Mouse (Mus musculus): Measurements from ENCODE around the gene Gtf2ird1.
"Not testable (repeated sequence)": the region's sequence is repeated elsewhere in the genome, so short reads cannot be mapped to it uniquely, and the experiment has no call there.

The Gtf2ird1 gene

GRCm38 (mm10) chr5:134456503-134456962, at the start of gene Gtf2ird1:
Gene Gtf2ird1, minus strand, starts transcription at chr5:134456716.
- DNase-seq: peak; percentile 68

GRCm38 (mm10) chr5:134505810-134506292, 49.3 kb upstream of the Gtf2ird1 start:
- no peak for DNase-seq

GRCm38 (mm10) chr5:134502591-134502990, 46.1 kb upstream of the Gtf2ird1 start:
- no peak for DNase-seq

- no peak for DNase-seq
These were observed 44.9 kb upstream of the Gtf2ird1 start for GRCm38 (mm10) chr5:134501453-134501852.

GRCm38 (mm10) chr5:134500681-134501080, 44.2 kb upstream of the Gtf2ird1 start:
- DNase-seq: no peak

- peak; percentile 63 for DNase-seq
These were observed 43.5 kb upstream of the Gtf2ird1 start for GRCm38 (mm10) chr5:134500062-134500461.

- DNase-seq: no peak
These were observed 40.5 kb upstream of the Gtf2ird1 start for GRCm38 (mm10) chr5:134497026-134497425.

GRCm38 (mm10) chr5:134495796-134496195, 39.3 kb upstream of the Gtf2ird1 start:
- no peak for DNase-seq

- DNase-seq: peak; percentile 90
These were observed 37.6 kb upstream of the Gtf2ird1 start for GRCm38 (mm10) chr5:134494142-134494541.

- no peak for DNase-seq
These were observed 36.4 kb upstream of the Gtf2ird1 start for GRCm38 (mm10) chr5:134492956-134493355.

- peak; percentile 94 for DNase-seq
These were observed 35.3 kb upstream of the Gtf2ird1 start for GRCm38 (mm10) chr5:134491712-134492417.

- no peak for DNase-seq
These were observed 34.7 kb upstream of the Gtf2ird1 start for GRCm38 (mm10) chr5:134491206-134491605.

- peak; percentile 63 for DNase-seq
These were observed 33.9 kb upstream of the Gtf2ird1 start for GRCm38 (mm10) chr5:134490465-134490864.

- DNase-seq: peak; percentile 90
These were observed 33.1 kb upstream of the Gtf2ird1 start for GRCm38 (mm10) chr5:134489583-134489982.

- no peak for DNase-seq
These were observed 32.1 kb upstream of the Gtf2ird1 start for GRCm38 (mm10) chr5:134488596-134488995.

- DNase-seq: no peak
These were observed 31.5 kb upstream of the Gtf2ird1 start for GRCm38 (mm10) chr5:134488042-134488441.

GRCm38 (mm10) chr5:134485900-134486665, 29.6 kb upstream of the Gtf2ird1 start:
- DNase-seq: peak; percentile 81

GRCm38 (mm10) chr5:134485183-134485730, 28.7 kb upstream of the Gtf2ird1 start:
- no peak for DNase-seq

- no peak for DNase-seq
These were observed 26.8 kb upstream of the Gtf2ird1 start for GRCm38 (mm10) chr5:134483291-134483690.

- DNase-seq: no peak
These were observed 25.8 kb upstream of the Gtf2ird1 start for GRCm38 (mm10) chr5:134482331-134482730.

- not testable (repeated sequence) for DNase-seq
These were observed 22.4 kb upstream of the Gtf2ird1 start for GRCm38 (mm10) chr5:134478886-134479285.

GRCm38 (mm10) chr5:134475686-134476085, 19.2 kb upstream of the Gtf2ird1 start:
- DNase-seq: not testable (repeated sequence)

- peak; percentile 47 for DNase-seq
These were observed 18.6 kb upstream of the Gtf2ird1 start for GRCm38 (mm10) chr5:134475006-134475605.

Measured in thymus, postnatal 14 days (tissue).